Comparison of ENCODE assay signal across 9 mouse cellular contexts in genomic region chr2:163787709-163788108, GRCm38 (mm10). TPM values are rescaled to one million over a fixed set of nuclear protein-coding genes. Genes with fewer than 3 reads are reported as not detected.
DNase-seq lines count a peak whose midpoint lies in the region; ATAC-seq lines count a peak whose summit lies in the region.
"Had no signal": no experiment of that assay in that cellular context is flagged by ENCODE, and none has a peak within 500 bp of the region (broad histone marks: within the 10 kb centered on the region; RNA-seq: fewer than 3 reads in every experiment).

No protein-coding gene starts in this region.

- peak; percentile 69; the same call in 1 of the 2 replicates for ATAC-seq in hindbrain, embryonic 13.5 days (ENCODE audit: low FRiP score)

- H3K9ac ChIP-seq in hindbrain, embryonic 13.5 days, result no peak overlapping the region
- H3K9ac ChIP-seq: limb, embryonic 13.5 days had no signal

- no peak overlapping the region for H3K4me3 ChIP-seq in hindbrain, embryonic 13.5 days
- H3K4me3 ChIP-seq: limb, embryonic 13.5 days had no signal

- 48% methylated on average over 3 of the region's 3 CpGs for WGBS in hindbrain, embryonic 13.5 days

- peak; percentile 31 for DNase-seq in gastrocnemius, postnatal 25 days
- DNase-seq in gastrocnemius, postnatal 10 days, result no peak
- peak; percentile 62 for DNase-seq in adrenal gland, postnatal 10 days
- peak; percentile 74 for DNase-seq in embryo, embryonic 11 days
- peak; percentile 40 to 47 for DNase-seq in left cerebral cortex, adult 18-20 months (ENCODE audit: low spot score in 2 of 2)
- peak; percentile 75 for DNase-seq in mesoderm, embryonic 11.5 days (ENCODE audit: low read depth, low spot score)
- peak; percentile 47 for DNase-seq in telencephalon, adult 2 months (ENCODE audit: low read depth, low spot score)

- no peaks in the 10 kb centered on the region for H3K9me3 ChIP-seq in hindbrain, embryonic 13.5 days
- H3K9me3 ChIP-seq: limb, embryonic 13.5 days had no signal

- no peak overlapping the region for H3K4me2 ChIP-seq in hindbrain, embryonic 13.5 days
- H3K4me2 ChIP-seq: limb, embryonic 13.5 days had no signal

- no peak overlapping the region for H3K27ac ChIP-seq in hindbrain, embryonic 13.5 days
- H3K27ac ChIP-seq: limb, embryonic 13.5 days had no signal

- no peaks in the 10 kb centered on the region for H3K4me1 ChIP-seq in hindbrain, embryonic 13.5 days (replicated peaks)
- H3K4me1 ChIP-seq: limb, embryonic 13.5 days had no signal

- no peaks in the 10 kb centered on the region for H3K36me3 ChIP-seq in hindbrain, embryonic 13.5 days
- H3K36me3 ChIP-seq: limb, embryonic 13.5 days had no signal

- no peaks in the 10 kb centered on the region for H3K27me3 ChIP-seq in hindbrain, embryonic 13.5 days
- H3K27me3 ChIP-seq: limb, embryonic 13.5 days had no signal

RNA-seq across cellular contexts. Expression of gene Ccn5, which starts 33.0 kb away (rescaled TPM):
- 1 to 10 TPM in 1 of 2 experiments, under 1 TPM in 1; 0.20 to 1.3 TPM for total RNA-seq in gastrocnemius, postnatal 25 days (2021)
- 1 to 10 TPM in 1 of 2 experiments, under 1 TPM in 1; 0.40 to 1.9 TPM for total RNA-seq in gastrocnemius, postnatal 10 days (2021)
- total RNA-seq in adrenal gland, postnatal 10 days (2021), result under 1 TPM in 1 of 2 experiments, not detected in 1; 0.69 TPM
- polyA plus RNA-seq in hindbrain, embryonic 13.5 days (2015; fragmentation: Nextera tagmentation; extraction: Ambion mirVana), result 0.13 and 0.22 TPM in 2 replicates
- not detected for total RNA-seq in left cerebral cortex, adult 18-20 months (2021)

RNA-seq across cellular contexts. Expression of gene Ada, which starts 37.7 kb away (rescaled TPM):
- 1 to 10 TPM in 1 of 2 experiments, under 1 TPM in 1; 0.20 to 1.0 TPM for total RNA-seq in gastrocnemius, postnatal 25 days (2021)
- 1 to 10 TPM; 1.1 to 2.4 TPM for total RNA-seq in gastrocnemius, postnatal 10 days (2021)
- 1 to 10 TPM; 3.8 to 4.0 TPM for total RNA-seq in adrenal gland, postnatal 10 days (2021)
- polyA plus RNA-seq in hindbrain, embryonic 13.5 days (2015; fragmentation: Nextera tagmentation; extraction: Ambion mirVana), result 2.8 and 3.2 TPM in 2 replicates
- total RNA-seq in left cerebral cortex, adult 18-20 months (2021), result under 1 TPM; 0.70 to 0.80 TPM
